Mouse (Mus musculus) left cerebral cortex, postnatal 36 days (tissue): ENCODE data around the gene Habp4. TPM values are rescaled to one million over a fixed set of nuclear protein-coding genes. Genes with fewer than 3 reads are reported as not detected.

Experiments used
- DNase-seq, 2 experiments: peaks; one replicate each; pipeline ENCODE4 v3.0.0; 2021 to 2022; ENCODE audit warnings: low spot score in 2 of 2, mixed read lengths in 1 of 2
- intact Hi-C: fragments of 180-260 bp; cut with DNase I; formaldehyde crosslinking; loops from one replicate; pipeline ENCODE4 v1.15.1; 2025
- total RNA-seq, 2 experiments: library from RNA; stranded (reverse); gene quantifications; 2 replicates each; pipeline ENCODE4 v1.2.3; 2021

The Habp4 gene
- total RNA-seq, 2 experiments from 2014 or later: 181 to 205 TPM

DNA sequence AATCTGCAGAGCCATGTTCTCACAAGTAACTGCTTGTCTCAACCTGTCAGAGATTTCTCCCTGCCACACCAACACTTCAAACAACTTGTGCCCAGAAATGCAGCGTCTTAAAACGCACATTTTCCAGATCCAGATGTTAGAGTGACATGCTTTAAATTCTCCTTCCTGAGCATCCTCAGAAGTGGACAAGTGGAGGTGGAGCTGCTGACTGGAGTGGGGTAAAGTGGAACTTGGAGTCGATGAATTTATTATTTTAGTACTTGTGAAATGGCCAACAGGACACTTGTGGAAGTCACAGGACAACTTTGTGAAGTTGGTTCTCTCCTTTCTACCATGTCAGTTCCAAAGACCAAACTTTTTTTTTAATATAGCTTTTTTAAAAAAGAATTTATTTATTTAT lies 64.1 kb downstream of the Habp4 start:
- intact Hi-C loops: no loop called here
- DNase-seq: no peak

GRCm38 (mm10) chr13:64226725-64227124 lies 65.1 kb downstream of the Habp4 start:
- no peak for DNase-seq
- intact Hi-C loops: no loop called here

DNA sequence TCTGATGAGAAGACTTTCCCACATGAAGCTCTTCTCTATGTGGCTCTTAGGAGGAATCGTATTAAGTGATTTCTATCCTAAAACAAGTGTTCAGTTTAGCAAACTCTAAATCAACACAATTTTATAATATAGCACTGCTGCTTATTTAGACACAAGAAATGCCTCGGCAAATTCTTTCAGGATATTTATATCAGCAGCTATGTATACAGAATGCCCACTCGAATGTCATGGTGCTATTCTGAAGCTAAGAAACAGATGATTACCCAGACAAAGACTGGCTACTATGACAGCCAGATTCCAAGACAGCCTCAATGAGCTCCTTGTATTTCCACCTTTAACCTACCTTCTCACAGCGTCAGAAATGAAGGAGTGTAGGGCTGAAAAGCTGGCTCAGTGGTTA lies 71.5 kb downstream of the Habp4 start:
- intact Hi-C loops: no loop called here
- no peak for DNase-seq

DNA sequence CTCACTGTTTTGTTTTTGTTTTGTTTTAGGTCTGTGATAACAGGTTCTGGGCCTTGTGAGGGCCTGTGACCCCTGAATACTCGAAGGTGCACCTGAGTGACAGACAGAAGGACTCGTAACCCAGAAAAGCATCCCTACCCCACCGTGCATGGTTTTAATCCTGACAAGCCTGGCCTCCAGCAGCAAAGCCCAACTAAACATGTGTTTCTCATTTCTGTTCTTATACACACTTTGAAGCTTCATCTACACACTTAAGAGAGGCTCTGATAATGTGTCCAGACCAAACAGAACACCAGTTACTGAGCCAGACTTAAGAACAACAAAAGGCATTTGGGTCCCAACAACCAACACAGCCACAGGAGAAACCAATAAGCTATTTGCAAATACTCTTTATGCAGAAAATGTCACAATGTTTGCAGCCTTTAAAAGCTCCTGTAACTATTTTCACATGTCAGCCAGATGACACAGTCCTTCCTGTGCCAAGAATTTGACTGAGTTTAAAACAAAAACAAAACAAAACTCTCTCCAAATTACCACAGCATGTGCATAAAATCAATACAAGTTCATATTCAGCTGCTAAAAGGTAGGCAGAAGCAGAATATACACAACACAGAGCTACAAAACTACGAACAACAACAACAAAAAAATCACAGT lies 73.6 kb downstream of the Habp4 start:
- DNase-seq: no peak
- intact Hi-C loops: no loop called here

DNA sequence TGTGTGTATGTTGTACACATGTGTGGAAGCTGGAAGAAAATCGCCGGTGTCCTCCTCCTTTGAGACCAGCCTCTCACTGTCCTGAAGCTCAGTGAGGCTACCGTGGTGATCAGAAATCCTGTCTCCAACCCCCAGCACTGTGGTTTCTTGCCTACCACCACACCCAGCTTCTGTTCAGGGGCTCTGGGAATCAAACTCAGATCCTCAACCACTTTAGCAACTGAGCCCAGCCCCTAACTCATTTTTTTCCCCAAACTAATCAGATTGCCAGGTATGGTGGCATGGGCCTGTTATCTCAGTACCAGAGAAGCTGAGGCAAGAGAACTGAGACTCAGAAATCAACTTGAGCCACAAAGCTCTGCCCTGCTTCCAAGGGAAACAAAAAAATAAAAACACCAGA lies 74.2 kb downstream of the Habp4 start:
- intact Hi-C loops: no loop called here
- no peak for DNase-seq

Other genes starting within 250 kb of the Habp4 start
- gene Hsd17b3, start 72.6 kb upstream of the Habp4 start, total RNA-seq: not detected
- gene Slc35d2, start 32.5 kb upstream of the Habp4 start, total RNA-seq: under 1 TPM; 0.67 to 0.77 TPM
- gene Zfp367, start 8.6 kb upstream of the Habp4 start, total RNA-seq: 10 to 100 TPM; 23.3 to 30.6 TPM
- gene Cdc14b, start 113.5 kb downstream of the Habp4 start, total RNA-seq: 10 to 100 TPM; 10.5 to 12.3 TPM
- 10 to 100 TPM; 16.9 to 17.8 TPM for gene Aaed1, start 150.9 kb downstream of the Habp4 start, total RNA-seq
- 100 to 1,000 TPM; 136 to 140 TPM for gene Ctsl, start 209.1 kb downstream of the Habp4 start, total RNA-seq